ENCODE assay signal across 12 mouse cellular contexts in the genomic region with DNA sequence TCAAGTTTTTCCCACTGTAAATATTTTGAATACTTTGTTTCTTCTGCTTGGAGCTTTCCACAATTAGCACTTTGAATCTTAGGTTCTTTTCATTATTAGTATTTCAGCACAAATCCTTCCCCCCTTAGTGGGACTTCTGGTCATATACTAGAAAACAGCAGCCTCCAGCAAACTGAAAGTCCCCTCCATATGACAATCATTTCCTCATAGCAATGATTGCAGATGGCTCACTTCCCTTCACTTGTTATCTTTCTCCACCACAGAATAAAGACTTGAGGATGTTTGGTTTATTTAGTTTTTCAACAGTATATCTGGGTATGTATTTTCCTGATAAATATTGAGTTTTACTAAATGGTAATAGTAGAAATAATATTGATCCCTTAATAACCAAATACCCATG.
"Had no signal": no experiment of that assay in that cellular context is flagged by ENCODE, and none has a peak within 500 bp of the region (broad histone marks: within the 10 kb centered on the region; RNA-seq: fewer than 3 reads in every experiment).

No protein-coding gene starts in this region.

- ATAC-seq: liver, postnatal 0 days; lung, postnatal 0 days; midbrain, embryonic 15.5 days had no signal

- DNase-seq: kidney, adult 9 months; kidney, postnatal 14 days; kidney, postnatal 4 days; left cerebral cortex, postnatal 4 days; liver, postnatal 0 days; lung, embryonic 14.5 days; right cerebral cortex, adult 18-20 months; right cerebral cortex, postnatal 14 days; right cerebral cortex, postnatal 4 days; thymus, postnatal 36 days had no signal
